Mouse (Mus musculus) liver, embryonic 14.5 days (tissue): ENCODE measurements around the gene Cidec.

Source experiments
- CTCF ChIP-seq: IDR thresholded peaks from 2 replicates; pipeline ENCODE4 v1.5.1; 2016; ENCODE audit warnings: antibody characterized with exemption, low read depth, control low read depth
- EP300 ChIP-seq: IDR thresholded peaks from 2 replicates; pipeline ENCODE4 v1.6.1; 2016; ENCODE audit warnings: antibody characterized with exemption, low read depth

- TF ChIP-seq CTCF (no peak), EP300 (no peak)
Observed at GRCm38 (mm10) chr6:113437135-113437534, 1.6 kb upstream of the Cidec start.
